Mouse (Mus musculus) forebrain, embryonic 10.5 days (tissue): ENCODE data around the gene Ccer2. TPM values are rescaled to one million over a fixed set of nuclear protein-coding genes. Genes with fewer than 3 reads are reported as not detected.

Source experiments
- DNase-seq: peaks from one replicate; pipeline ENCODE4 v3.0.0-alpha.2; 2017; ENCODE audit warnings: low spot score; ENCODE audit errors: extremely low spot score
- H3K27ac ChIP-seq: fragments of 300-500 bp; sonication (generic); 2 replicates; pipeline ENCODE4 v1.5.1; 2016; ENCODE audit warnings: mild to moderate bottlenecking
- H3K27me3 ChIP-seq: fragments of 300-500 bp; sonication (generic); 2 replicates; pipeline ENCODE4 v1.6.1; 2016; ENCODE audit warnings: mild to moderate bottlenecking; ENCODE audit not compliant: poor library complexity, severe bottlenecking
- H3K36me3 ChIP-seq: fragments of 300-500 bp; sonication (generic); replicated peaks from 2 replicates; pipeline ENCODE4 v1.6.1; 2016; ENCODE audit warnings: mild to moderate bottlenecking, moderate library complexity
- H3K4me1 ChIP-seq: fragments of 300-500 bp; sonication (generic); 2 replicates; pipeline ENCODE4 v1.6.1; 2016
- H3K4me3 ChIP-seq: fragments of 300-500 bp; sonication (generic); 2 replicates; pipeline ENCODE4 v1.5.1; 2016; ENCODE audit warnings: mild to moderate bottlenecking, moderate library complexity
- H3K9me3 ChIP-seq: fragments of 300-500 bp; sonication (generic); 2 replicates; pipeline ENCODE4 v1.6.1; 2016; ENCODE audit warnings: mild to moderate bottlenecking, moderate library complexity
- WGBS: fragments of 180-500 bp; shearing (Covaris S2); methylation state at CpG from one replicate; pipeline ENCODE4 v1.1.7; 2016; 5-methylcytosine and 5-hydroxymethylcytosine counted together
- polyA plus RNA-seq: library from polyadenylated mRNA; unstranded; fragments of >200 nt; fragmentation: Nextera tagmentation; extraction: Ambion mirVana; gene quantifications from 2 replicates; pipeline ENCODE4 v1.2.1, GENCODE M21; 2016

The Ccer2 gene
- polyA plus RNA-seq, 1 experiment from 2014 or later = not detected

DNA sequence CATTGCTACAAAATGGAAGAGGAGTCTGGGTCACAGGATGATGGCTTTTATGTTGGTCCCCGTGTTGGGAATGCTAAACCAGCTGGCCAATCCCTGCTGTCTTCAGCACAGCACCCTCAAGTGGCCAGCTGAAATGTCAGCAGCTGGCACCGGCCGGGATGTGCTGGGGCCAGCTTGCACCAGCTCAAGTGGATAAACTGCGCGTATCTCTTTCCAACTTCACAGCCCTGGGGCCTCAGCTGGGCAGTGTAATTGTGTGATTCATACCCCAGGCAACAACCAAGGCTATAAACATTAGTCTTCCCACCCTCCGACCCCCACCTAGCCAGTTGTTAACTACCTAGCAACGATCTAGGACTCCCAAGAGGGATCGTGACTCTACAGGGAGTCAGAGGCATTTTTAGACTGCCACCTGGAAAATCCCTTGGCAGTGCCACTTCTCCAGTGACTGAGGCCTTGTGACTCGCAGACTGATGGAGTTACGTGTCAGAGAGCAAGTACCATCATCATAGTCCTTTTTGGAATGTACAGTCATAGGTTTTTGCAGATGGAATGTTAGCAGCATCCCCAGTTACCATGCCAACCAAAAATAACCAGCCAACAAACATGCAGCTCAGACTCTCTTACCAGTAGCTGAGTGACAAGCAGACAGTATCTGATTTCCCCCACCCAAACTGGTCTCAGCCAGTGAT is 28.2 kb upstream of the Ccer2 start:
- Histone ChIP-seq H3K27ac (no peak overlapping the region), H3K4me1 (peaks cover 10% of the 10 kb centered on the region), H3K4me3 (no peak overlapping the region), H3K27me3 (peaks cover 17% of the 10 kb centered on the region), H3K9me3 (peaks cover 12% of the 10 kb centered on the region), H3K36me3 (peaks cover 18% of the 10 kb centered on the region)
- DNase-seq = no peak
- 64% methylated on average over 10 of the region's 10 CpGs for WGBS

DNA sequence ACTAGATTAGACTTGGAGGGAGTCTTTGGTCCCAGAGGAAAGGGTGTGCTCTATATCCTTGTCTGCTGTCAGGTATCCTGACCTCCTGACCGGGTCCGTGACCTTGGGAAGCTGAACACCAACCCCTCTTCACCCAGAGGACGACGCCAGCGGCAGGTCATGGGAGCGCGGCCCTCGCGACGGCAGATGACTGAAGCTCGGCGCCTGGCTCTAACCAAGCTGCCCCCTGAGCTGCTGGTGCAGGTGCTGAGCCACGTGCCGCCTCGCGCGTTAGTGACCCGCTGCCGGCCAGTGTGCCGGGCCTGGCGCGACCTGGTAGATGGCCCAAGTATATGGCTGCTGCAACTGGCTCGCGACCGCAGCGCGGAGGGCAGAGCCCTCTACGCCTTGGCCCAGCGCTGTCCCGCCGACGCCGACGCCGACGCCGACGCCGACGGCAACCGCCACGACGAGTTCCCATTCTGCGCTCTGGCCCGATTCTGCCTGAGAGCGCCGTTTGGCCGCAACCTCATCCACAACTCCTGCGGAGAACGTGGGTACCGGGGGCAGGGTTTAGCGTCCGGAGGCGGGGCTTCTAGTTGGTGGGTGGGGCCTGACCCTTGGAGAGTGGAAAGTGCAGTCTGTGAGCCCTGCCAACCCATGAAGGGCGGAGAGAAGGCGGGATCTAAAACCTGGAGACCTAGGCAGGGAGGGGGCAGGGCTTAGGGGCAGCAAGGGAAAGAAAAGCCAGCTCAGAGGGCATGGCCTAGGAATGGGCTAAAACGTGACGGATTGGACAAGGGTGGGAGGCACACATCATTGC is 23.4 kb upstream of the Ccer2 start:
- H3K9me3 ChIP-seq = peaks cover 12% of the 10 kb centered on the region
- peak overlapping the region; percentile 75 for H3K27ac ChIP-seq
- WGBS = 3% methylated on average over 58 of the region's 58 CpGs

GRCm38 (mm10) chr7:28733211-28733610 is 22.8 kb upstream of the Ccer2 start:
- 5% methylated on average over 11 of the region's 11 CpGs for WGBS
- H3K9me3 ChIP-seq = peaks cover 12% of the 10 kb centered on the region
- H3K36me3 ChIP-seq = peaks cover 42% of the 10 kb centered on the region
- DNase-seq = no peak
- H3K4me1 ChIP-seq = peaks cover 19% of the 10 kb centered on the region
- peak overlapping the region; percentile 61 for H3K4me3 ChIP-seq
- H3K27ac ChIP-seq = peak overlapping the region; percentile 75
- H3K27me3 ChIP-seq = peaks cover 17% of the 10 kb centered on the region

More for the DNA sequence above, 23.4 kb upstream of the Ccer2 start:
- DNase-seq = peak; percentile 87
- H3K36me3 ChIP-seq = peaks cover 35% of the 10 kb centered on the region
- H3K27me3 ChIP-seq = peaks cover 17% of the 10 kb centered on the region
- peaks cover 19% of the 10 kb centered on the region for H3K4me1 ChIP-seq
- H3K4me3 ChIP-seq = peak overlapping the region; percentile 61

GRCm38 (mm10) chr7:28735701-28736100 is 20.3 kb upstream of the Ccer2 start:
- H3K9me3 ChIP-seq = peaks cover 12% of the 10 kb centered on the region
- H3K27me3 ChIP-seq = peaks cover 17% of the 10 kb centered on the region
- no peak overlapping the region for H3K4me3 ChIP-seq
- no peak for DNase-seq
- 85% methylated on average over 6 of the region's 6 CpGs for WGBS
- H3K36me3 ChIP-seq = peaks cover 63% of the 10 kb centered on the region
- no peak overlapping the region for H3K27ac ChIP-seq
- peaks cover 24% of the 10 kb centered on the region for H3K4me1 ChIP-seq

- Histone ChIP-seq H3K4me3 (0 out of 2 replicates have a peak overlapping the region, but pooled peaks have one; percentile 12), H3K27ac (no peak overlapping the region), H3K9me3 (no peaks in the 10 kb centered on the region), H3K36me3 (peaks cover 64% of the 10 kb centered on the region), H3K4me1 (peaks cover 23% of the 10 kb centered on the region), H3K27me3 (no peaks in the 10 kb centered on the region)
- WGBS = 94% methylated on average over 21 of the region's 21 CpGs
- no peak for DNase-seq
These were observed 16.1 kb upstream of the Ccer2 start for GRCm38 (mm10) chr7:28739829-28740228.

- peak overlapping the region; percentile 96 for H3K27ac ChIP-seq
- no peak for DNase-seq
- H3K27me3 ChIP-seq = no peaks in the 10 kb centered on the region
- peak overlapping the region; percentile 80 for H3K4me3 ChIP-seq
- peaks cover 64% of the 10 kb centered on the region for H3K36me3 ChIP-seq
- H3K9me3 ChIP-seq = no peaks in the 10 kb centered on the region
- peaks cover 23% of the 10 kb centered on the region for H3K4me1 ChIP-seq
- 46% methylated on average over 9 of the region's 9 CpGs for WGBS
These were observed 15.0 kb upstream of the Ccer2 start for GRCm38 (mm10) chr7:28740949-28741348.

GRCm38 (mm10) chr7:28741368-28741708 is 14.6 kb upstream of the Ccer2 start:
- peaks cover 64% of the 10 kb centered on the region for H3K36me3 ChIP-seq
- 2% methylated on average over 13 of the region's 13 CpGs for WGBS
- no peaks in the 10 kb centered on the region for H3K27me3 ChIP-seq
- no peak for DNase-seq
- H3K4me3 ChIP-seq = peak overlapping the region; percentile 80
- no peaks in the 10 kb centered on the region for H3K9me3 ChIP-seq
- H3K4me1 ChIP-seq = peaks cover 23% of the 10 kb centered on the region
- peak overlapping the region; percentile 96 for H3K27ac ChIP-seq

DNA sequence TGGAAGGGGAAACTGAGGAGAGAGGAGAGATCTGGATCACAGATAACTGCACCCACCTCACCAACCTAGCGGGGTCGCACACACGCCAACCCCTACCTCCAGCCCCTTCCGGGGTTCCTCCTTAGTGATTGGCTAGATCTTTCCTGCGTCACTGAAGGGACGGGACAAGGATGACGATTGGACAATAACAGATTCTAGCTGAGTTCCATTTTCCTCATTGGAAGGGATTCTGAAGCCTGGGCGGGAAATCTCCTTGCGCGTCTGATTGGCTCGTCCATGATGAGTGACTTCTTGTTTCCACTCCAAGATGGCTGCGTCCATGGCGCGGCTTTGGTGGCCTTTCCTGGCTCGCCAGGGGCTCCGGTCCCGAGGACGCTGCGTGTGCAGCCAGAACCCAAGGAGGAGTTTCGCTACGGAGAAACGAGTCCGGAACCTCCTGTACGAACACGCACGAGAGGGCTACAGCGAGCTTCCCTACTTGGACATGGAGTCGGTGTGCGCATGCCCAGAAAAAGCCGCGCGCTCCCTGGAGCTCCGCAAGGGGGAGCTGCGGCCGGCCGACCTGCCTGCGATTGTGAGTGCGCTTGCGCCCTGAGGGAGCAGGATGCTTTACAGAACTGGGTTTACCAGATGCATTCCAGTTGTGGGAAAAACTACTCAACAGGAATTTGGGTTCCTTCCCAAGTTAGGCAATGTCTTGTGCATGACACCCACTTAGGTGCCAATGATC is 14.1 kb upstream of the Ccer2 start, which contains the start of the genes Mrps12 and Sars2:
Gene Mrps12, minus strand, starts transcription at position 112 of the 730 bp plus-strand sequence.
Gene Sars2, plus strand, starts transcription at position 284 of the 730 bp plus-strand sequence.
- H3K27ac ChIP-seq = peak within 1 kb of the TSS; percentile 96
- WGBS = under 1% methylated on average over 39 of the region's 39 CpGs
- peaks cover 23% of the 10 kb centered on the region for H3K4me1 ChIP-seq
- no peaks in the 10 kb centered on the region for H3K9me3 ChIP-seq
- peaks cover 64% of the 10 kb centered on the region for H3K36me3 ChIP-seq
- DNase-seq = peak; percentile 97
- H3K4me3 ChIP-seq = peak within 1 kb of the TSS; percentile 80
- no peaks in the 10 kb centered on the region for H3K27me3 ChIP-seq

DNA sequence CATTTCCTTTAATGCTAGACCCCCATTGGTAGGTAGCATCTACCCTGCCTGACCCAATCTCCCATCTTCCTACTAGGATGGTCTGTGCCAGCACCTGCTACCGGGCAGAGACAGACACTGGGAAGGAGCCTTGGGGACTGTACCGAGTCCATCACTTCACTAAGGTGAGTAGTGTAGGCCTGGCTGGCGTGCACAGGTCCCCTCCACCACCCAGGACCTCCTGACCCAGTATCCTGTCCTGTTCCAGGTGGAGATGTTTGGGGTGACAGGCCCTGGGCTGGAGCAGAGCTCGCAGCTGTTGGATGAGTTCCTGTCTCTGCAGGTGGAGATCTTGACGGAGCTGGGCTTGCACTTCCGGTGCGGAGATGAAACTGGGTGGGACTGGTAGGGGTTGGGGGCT is 6.0 kb upstream of the Ccer2 start:
- H3K27ac ChIP-seq = no peak overlapping the region
- no peaks in the 10 kb centered on the region for H3K27me3 ChIP-seq
- peaks cover 80% of the 10 kb centered on the region for H3K36me3 ChIP-seq
- no peaks in the 10 kb centered on the region for H3K9me3 ChIP-seq
- no peak overlapping the region for H3K4me3 ChIP-seq
- DNase-seq = no peak
- peaks cover 9% of the 10 kb centered on the region; the same call in 1 of the 2 replicates for H3K4me1 ChIP-seq
- 96% methylated on average over 7 of the region's 7 CpGs for WGBS

- Histone ChIP-seq H3K9me3 (no peaks in the 10 kb centered on the region), H3K4me1 (peaks cover 10% of the 10 kb centered on the region), H3K27ac (no peak overlapping the region), H3K4me3 (no peak overlapping the region), H3K27me3 (peaks cover 26% of the 10 kb centered on the region), H3K36me3 (peaks cover 55% of the 10 kb centered on the region)
- no peak for DNase-seq
- 85% methylated on average over 13 of the region's 13 CpGs for WGBS
These were observed 2.6 kb downstream of the Ccer2 start for GRCm38 (mm10) chr7:28758623-28759022.

DNA sequence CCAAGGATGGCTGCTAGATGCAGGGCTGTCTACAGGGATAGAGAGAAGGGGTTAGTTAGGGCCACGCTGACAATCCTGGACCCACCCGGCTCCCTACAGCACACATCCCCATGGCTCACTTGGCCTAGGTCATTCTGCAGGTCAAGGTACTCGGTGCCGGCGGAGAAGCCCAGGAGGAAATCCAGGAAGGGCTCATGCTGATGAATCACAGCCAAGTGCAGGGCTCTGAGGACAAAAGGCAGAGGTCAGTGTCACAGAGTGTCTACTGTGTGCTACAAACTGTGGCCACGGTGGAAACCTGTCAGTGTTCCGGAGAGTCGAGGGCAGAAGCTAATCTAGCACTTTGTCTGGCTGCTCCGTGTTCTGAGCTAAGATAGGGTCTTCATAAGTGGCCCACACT is 5.9 kb downstream of the Ccer2 start:
- no peaks in the 10 kb centered on the region for H3K9me3 ChIP-seq
- peaks cover 47% of the 10 kb centered on the region for H3K36me3 ChIP-seq
- peaks cover 7% of the 10 kb centered on the region for H3K27me3 ChIP-seq
- H3K27ac ChIP-seq = no peak overlapping the region
- H3K4me3 ChIP-seq = no peak overlapping the region
- 93% methylated on average over 9 of the region's 9 CpGs for WGBS
- peaks cover 14% of the 10 kb centered on the region for H3K4me1 ChIP-seq
- DNase-seq = no peak

GRCm38 (mm10) chr7:28765211-28765610 is 9.2 kb downstream of the Ccer2 start:
- Histone ChIP-seq H3K9me3 (no peaks in the 10 kb centered on the region), H3K4me1 (peaks cover 32% of the 10 kb centered on the region), H3K36me3 (peaks cover 25% of the 10 kb centered on the region), H3K27ac (no peak overlapping the region), H3K4me3 (peak overlapping the region; percentile 82), H3K27me3 (no peaks in the 10 kb centered on the region)
- no peak for DNase-seq
- 89% methylated on average over 6 of the region's 6 CpGs for WGBS
